Mouse (Mus musculus): ENCODE results near the gene Kif21a.

Gene Kif21a

DNA sequence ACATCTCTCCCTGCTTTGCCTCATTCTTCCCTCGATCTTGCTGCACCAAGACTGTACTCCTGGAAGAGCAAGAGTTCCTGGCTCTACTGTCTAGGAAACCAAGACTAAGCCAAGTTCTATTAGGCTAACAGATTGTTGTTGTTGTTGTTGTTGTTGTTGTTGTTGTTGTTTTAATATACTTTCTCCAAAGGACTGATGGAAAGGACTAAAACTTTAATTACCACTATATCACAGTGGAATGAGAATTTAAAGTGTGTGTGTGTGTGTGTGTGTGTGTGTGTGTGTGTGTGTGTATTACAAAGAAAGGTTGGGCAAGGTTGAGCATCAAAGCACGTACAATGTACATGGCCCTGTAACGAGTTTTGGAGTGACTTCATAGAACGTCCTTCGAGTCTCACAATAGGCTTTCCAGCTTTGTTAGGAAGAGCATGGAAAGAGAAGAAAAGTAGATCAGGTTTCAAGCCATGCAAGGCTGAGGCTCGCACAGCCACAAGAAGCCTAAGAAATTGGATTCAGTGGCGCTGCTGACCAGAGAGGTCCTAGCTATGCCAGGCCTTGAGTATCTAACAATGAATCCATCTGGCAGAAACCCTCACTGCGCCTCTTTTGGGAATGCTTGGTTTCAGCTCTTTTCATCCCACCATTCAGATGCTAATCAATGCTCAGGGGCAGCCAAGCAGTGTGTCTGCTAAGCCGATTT is 31.4 kb downstream of the Kif21a start:
- no peak for DNase-seq (ENCODE audit: low spot score)

DNA sequence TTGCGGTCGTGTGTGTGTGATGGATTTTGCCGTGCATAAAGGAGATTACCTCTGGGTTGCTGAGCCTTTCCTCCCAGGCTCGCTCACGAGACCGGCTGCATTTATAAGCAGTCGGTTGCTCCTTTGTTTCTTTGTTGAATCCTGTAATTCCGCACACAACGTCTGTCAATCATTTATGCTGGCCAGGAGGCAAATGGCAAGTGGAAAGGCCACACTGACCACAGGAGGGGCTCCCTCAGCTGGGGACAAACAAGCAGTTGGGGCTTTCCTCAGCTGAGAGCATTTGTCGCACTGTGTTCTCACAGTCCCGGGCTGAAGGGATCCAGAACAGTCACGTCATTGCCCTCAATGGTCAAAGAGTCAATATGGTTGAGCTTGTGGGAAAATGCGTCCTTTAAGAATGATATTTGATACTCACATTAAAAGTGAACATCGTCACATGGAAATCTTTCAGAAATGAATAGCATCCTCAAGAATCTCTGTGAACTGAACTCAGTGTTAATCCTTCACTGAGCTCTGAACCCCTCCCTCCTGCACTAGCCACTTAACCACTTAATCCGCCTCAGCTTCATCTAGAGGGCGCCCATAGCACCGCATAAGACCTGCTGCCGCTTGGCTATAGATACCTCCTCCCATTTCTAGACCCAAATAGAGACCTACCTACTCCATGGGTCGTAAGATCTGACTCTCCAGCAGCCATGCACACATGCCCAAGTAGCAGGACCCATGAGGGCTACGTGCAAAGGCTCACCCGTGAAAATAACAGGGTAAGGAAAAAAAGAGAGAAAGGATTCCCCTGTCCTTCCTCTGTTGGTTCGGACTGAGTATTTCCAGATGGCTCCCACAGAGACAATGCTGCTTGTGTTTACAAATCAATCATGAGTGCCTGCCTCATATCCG is 32.2 kb downstream of the Kif21a start:
- DNase-seq (ENCODE audit: low spot score), result no peak

DNA sequence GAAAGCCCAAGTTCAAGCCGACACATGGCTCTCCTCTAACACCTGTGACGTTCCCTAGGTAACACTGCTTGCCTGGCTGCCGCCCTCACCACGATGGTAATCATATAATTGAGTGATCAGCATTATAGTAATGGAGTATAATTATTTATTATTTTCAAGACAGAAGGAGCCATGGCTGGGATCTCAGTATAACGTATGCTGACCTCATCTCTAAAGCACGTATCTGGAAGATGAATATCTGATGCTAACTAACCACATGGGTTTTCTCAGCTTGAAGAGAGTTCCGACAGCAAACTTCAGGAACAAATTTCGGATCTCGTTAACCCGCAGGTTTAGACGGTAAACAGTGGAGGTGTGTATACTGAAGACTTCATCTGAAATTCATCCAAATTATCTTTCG is 33.4 kb downstream of the Kif21a start:
- DNase-seq (ENCODE audit: low spot score), result no peak

DNA sequence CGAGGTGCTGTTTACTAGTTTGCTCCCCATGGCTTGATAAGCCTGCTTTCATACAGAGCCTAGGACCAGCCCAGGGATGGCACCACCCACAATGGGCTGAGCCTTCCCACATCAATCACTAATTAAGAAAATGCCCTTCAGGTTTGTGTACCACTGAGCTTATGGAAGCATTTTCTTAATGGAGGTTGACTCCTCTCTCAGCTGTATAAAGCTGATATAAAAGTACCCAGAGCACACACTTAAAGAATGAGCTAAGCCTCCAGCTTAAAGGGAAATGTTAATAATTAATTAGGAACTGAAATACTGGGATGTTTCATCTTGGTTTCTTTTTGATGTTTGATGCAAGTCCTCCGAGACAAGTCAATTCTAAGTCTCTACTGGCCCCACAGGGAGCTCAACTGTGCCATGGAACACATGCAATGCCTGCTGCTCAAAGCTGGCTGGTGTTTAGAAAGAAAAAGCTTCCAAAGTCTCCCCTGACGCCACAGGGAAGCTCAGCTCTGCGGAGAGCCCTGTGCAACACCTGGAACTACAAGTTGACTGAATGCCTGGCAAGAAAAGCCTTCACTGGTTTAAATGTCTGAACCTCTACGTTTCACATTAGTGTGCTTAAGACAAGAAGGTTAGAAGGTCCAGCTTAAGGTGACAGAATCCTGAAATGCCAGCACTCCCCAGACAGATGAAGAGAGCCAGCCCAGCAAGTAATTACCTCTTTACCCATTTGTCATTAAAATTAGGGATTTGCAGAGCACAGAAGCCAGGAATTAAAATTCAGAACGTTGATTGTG is 36.8 kb downstream of the Kif21a start:
- DNase-seq (ENCODE audit: low spot score), result no peak

DNA sequence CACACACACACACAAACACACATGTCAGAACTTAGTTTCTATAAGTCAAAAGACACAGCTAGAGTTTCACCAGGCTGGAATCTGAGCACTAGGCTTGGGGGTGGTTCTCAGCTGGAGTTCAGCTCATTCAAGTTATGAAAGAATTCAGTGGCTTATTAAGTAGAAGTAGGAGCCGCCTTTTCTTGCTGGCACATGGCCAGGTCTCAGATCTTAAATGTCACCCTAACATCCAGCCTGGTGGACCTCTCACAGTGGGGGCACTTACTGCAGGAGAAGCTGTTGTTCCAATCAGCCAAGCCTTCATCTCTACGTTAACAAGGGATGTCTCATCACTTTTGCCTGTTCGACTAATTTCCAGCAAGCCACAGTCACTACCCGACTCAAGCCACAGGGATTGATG is 39.5 kb downstream of the Kif21a start:
- no peak for DNase-seq (ENCODE audit: low spot score)

DNA sequence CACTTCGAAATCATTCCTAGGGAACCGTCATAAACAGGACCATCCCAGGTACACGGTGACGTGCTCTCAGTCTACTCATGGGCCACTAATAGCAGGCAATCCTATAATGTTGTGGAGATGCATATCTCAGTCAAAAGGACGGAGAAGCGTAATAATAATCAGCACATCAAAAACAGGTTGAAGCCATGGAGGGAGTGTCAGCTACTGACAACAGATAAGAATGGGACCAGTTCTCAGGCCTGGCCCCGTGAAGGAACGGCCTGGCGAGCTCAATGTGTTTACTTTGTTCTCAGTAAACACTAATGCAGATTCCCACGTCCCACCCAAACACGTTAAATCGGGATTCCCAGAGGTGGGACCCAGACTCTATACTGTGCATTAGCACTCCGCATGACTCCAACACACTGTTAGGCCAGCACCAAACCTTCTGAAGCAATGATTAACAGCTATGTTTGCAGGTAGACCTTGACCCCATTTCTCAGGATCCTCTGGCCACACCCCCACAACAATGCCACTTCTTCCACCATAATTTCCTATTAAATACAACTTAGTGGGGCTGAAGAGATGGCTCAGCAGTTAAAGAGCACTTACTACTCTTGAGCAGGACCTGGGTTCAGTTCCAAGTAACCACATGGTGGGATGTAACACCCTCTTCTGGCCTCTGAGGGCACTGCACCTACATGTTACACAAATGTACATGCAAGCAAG is 42.5 kb downstream of the Kif21a start:
- DNase-seq (ENCODE audit: low spot score), result peak; percentile 75

DNA sequence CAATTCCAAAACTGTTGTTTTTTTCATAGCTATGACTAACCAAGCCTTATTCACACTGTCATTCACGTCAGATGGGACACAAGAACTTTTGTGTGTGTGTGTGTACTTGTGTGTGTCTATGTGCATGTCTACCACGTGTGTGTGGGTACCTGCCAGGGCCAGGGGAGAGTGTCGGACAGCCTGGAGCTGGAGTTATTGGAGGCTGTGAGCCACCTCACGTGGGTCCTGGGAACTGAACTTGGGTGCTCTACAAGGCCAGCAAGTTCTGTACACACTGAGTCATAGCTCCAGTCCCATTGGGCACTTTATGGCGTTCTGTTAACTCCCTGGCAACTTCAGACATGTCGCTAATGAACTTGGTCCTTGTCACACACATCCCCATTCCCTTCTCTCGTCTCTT is 45.0 kb downstream of the Kif21a start:
- no peak for DNase-seq (ENCODE audit: low spot score)

DNA sequence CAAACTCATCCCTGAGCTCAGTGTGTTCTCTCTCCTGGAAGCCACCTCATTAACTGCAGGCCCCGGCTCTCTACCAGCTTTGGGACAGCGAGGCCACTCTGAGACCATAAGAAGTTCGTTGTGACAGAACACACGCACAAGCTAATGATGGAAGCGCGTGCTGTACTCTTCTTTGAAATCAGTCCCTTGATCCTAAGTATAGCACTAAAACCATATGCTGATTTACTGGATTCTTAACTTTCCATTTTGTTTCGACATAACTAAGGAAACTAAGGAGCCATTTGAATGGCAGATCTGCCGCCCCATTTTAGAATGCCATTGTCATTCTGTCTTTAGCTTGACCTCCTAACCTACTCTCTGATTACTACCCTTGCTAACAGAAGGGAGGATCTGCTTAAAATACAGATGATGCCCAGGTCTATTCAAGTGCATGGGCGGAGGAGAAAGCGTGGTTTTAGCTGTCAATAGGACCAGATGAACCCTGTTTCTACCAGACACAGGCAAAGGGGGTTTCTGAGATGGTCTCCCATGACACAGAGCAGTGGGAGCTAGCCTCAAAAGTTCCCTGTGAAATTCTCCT is 48.6 kb downstream of the Kif21a start:
- no peak for DNase-seq (ENCODE audit: low spot score)

DNA sequence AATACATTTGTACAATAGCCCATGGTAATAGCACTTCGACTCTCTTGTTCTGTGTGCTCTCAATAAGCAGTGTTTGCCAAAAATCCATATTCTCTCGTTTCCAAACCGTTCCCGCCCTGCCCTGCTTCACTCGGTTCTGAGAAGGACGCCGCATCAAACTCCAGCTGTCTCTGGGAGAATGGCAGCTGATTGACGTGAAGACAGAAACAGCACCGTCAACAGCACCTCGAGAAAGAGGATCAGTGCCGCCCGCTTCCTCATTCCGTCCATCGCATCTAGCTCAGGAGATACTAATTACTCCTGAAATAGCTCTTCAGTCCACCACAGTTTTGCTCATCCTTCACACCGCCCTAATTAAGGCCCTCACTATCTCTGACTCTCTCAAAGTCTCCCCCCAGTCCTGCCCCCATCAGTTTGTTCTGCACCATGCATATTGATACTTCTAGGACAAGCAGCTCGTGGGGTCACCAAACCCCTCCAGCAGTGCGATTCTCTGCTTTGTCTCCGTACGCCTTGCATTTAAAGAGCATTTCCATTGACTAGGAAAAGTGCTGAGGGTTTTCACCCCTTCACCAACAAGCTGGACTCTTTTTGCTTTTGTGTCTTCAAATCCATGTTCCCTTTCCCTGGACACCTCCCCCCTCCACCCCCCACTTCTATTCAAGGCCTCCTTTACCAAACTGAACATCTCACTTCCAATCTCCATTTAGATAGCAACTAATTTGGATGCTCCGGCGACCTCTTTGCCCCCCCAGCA is 49.3 kb downstream of the Kif21a start:
- no peak for DNase-seq (ENCODE audit: low spot score)

DNA sequence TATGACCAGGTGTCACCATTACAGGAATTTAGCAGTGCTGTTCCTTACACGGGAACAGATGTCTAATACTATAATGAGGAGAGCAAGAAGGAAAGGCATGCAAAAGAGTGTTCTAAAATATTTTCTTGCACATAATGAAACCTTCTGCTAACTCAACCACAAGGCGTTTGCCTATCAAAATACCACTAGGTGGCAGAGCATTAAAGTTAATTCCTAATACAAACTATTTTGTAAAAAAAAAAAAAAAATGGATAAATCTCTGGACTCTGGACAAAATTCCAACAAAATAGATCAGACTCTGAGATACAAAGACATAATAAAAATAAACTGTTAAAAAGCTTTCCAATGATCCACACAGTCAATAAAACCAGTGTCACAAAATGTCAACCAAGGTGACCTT is 56.9 kb downstream of the Kif21a start:
- no peak for DNase-seq (ENCODE audit: low spot score)

DNA sequence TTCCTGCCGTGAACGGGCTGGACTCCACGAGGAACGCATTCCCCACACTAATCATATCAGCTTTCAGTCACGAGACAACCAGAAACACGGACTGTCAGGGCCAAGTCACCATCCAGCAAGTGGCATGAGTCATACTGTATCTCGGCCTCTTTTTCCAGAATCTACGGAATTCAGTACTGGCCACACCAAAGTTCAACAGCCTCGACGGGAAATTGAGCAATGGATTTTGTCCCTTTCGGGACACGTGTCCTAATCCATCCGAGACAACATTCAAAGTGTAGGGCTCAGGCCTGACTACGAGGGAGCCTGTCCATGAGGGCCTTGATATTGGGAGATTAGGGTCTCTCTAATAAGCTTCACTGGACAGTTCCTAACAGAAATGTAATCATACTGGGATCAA is 57.4 kb downstream of the Kif21a start:
- no peak for DNase-seq (ENCODE audit: low spot score)

DNA sequence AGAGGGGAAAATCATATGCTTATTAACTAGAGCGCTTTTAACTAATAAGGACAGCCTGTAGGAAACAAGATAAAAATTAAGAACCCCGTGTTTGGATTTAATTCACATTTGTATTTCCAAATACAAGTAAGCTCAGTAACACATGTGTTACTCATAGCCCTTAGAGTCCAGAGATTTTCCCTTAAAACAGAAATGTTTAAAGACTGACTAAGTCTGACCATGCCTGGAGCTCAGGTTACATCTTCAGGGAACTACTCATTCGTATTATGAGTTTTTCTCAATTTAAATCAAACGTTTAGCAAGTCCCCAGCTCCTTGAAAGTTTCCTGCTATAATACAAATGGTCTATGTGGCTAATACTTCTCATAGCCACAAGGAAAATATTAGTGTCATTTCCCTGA is 57.9 kb downstream of the Kif21a start:
- no peak for DNase-seq (ENCODE audit: low spot score)

DNA sequence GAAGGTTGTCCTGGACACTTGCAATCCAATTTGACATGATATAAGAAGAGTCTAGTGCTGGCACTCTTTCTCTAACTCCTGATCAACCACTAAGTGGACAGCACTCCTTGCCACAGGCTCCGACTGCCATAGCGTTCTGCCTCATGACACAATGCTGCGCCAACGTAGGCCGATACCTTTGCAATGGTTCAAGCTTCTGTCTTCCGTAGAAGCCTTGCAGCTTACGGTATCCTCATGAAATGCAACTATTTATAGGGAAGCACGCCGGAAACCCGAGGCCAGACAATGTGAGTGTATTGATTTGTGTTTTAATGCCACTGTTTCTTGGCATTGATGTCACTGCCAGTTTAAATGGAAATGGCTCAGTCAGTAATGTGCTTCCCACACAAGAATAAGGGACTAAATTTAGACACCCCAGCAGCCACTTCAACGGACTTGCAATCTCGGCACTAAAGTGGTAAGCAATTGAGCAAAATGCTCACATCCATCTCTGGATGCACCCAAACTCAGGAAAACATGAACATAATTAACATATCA is 62.0 kb downstream of the Kif21a start:
- no peak for DNase-seq (ENCODE audit: low spot score)

DNA sequence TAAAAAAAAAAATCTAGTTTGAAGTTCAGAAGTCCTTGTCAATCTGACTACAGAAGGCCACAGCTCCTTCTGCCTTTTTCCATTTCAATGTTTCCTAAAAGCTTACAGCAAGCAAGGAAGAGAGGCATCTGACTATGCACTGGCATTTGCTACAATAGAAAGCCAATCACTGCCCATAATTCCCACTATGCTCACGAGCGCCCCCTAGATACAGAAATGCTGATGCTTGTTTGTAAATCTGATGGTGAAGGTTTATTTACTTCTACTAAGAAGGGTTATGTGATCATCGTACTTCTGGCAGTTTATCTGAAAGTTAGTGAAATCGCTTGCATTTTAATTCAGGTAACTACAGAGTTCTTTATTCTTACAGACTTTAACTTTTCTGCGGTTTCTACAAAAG is 73.8 kb downstream of the Kif21a start:
- no peak for DNase-seq (ENCODE audit: low spot score)

DNA sequence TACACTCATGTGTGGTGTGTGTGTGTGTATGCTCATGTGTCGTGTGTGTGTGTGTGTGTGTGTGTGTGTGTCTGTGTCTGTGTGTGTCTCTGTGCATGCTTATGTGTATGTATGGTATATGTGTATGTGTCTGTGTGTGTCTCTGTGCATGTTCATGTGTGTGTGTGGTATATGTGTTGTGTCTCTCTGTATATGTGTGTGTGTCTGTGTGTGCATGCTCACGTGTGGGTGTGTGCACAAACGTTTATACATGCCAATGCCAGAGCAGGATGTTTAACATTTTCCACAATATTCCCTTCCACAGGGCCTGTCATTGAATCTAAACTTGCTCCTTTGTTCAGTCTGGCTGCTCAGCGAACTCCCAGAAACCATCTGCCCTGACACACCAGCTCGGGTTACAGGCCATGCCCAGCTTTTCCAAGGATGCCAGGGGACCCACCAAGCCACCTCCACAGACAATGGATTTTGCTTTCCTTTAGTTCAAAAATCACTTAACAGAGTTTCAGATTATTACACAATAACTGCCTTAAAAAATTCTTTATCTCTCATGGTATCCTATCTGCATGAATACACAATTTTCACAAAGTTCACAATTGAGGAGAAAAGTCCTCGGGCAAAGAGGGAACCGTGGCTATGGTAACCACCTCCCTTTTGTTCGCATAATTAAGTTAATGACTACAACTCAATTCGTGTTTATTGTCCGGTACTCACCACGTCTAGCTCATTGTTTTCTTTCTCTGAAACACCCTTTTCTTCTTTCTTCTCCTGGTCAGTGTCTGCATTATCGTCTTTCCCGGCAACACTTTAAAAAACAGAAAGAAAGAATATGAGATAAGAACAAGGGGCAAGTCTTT is 77.6 kb downstream of the Kif21a start:
- no peak for DNase-seq (ENCODE audit: low spot score)

DNA sequence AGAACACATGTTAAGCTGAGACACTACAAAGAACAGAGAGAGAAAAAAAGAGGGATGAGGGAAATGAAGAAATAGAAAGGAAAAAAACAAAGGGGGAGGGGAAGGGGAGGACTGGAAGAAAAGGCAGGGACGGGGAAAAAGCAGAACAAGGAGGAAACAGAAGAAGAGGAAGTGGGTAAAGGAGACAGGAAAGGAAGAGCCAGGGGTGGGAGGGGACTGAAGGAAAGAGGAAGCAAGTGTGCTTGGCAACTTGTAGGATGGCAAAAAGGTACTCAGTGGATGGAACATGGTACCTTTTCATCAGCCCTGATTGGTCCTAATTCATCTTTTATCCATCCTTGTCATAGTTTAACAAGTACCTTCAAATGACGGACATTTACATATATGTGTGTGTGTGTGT is 86.4 kb downstream of the Kif21a start:
- no peak for DNase-seq (ENCODE audit: low spot score)

DNA sequence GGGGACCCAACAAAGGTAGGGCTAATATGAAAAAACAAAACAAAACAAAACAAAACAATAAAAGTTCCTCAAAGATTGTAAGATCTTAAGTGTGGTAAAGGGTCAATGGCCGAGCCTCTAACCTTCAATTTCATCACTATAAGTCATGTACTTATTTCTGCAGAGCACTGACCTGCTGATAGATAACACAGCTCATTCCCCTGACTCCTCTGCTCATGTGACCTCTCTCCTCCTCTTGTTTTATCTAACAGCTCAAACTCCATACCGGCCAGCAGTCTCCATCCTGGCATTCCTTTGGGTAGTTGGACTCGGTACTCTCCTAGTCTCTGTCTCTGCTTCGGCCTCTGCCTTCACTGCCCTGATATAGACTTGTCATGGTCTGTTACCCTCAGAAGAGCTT is 87.2 kb downstream of the Kif21a start:
- DNase-seq (ENCODE audit: low spot score), result no peak

DNA sequence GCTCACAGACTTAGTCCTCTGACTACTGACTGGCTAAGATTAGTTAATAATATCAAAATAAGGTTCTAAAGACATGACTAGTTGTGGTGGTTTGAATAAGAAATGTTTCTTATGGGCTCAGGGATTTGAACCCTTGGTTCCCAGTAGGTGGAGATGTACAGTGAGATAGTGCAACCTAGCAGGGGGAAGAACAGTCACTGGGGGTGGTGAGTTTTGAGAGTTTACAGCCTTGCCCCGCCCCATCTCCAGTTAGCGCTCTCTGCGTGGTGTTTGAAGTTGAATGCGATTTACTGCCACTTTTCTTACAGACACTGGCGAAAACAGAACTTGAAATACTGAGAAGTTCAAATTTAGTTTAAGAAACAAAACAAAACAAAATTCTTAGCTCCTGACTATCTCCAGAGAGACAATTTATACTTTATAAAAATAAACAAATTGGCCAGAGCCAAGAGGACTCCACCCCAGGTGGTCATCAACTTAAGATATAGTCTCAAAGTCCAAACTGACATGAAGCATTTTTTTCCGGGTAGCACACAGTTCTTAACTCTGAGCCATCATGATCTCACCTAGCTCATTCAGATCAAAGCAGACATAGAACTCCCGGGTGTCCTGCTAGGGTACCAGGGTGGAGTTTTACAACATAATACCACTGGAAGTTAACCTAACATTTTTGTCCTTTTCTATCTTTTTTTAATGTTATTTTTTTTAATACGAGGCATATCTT is 88.8 kb downstream of the Kif21a start:
- DNase-seq (ENCODE audit: low spot score), result no peak

DNA sequence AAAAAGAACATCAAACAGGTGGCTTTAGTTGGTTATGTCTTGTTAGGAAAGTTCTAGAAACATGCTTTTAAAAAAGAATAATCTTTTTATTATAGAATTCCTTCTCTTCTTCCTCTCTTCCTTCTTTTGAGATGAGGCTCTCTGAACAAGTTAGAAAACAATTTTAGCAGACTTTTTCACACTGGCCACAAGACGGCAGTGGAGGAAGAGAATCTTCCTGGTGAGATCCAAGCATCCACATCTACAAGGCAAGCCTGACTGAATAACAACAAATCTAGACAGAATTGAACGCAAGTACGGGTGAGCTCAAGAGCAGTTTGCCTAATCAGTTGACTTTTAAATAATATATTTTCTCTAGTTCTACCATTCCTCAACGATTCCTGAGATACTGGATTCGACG is 98.4 kb downstream of the Kif21a start:
- no peak for DNase-seq (ENCODE audit: low spot score)

Data from yolk sac, embryonic 10.5 days (tissue).